ENCODE assay signal across 8 mouse cellular contexts in genomic region chrX:164763764-164764445, GRCm38 (mm10).
DNase-seq lines count a peak whose midpoint lies in the region; ATAC-seq lines count a peak whose summit lies in the region.

No protein-coding gene starts in this region.

- no peaks in the 10 kb centered on the region for H3K9me3 ChIP-seq in forebrain, embryonic 16.5 days (ENCODE audit: control insufficient read depth, low read length)

- no peaks in the 10 kb centered on the region for H3K36me3 ChIP-seq in forebrain, embryonic 16.5 days (ENCODE audit: control insufficient read depth, insufficient read depth)

- intact Hi-C loops in left cerebral cortex, postnatal 4 days (cut with DNase I): no loop called here

- no peaks in the 10 kb centered on the region for H3K4me1 ChIP-seq in forebrain, embryonic 16.5 days (replicated peaks; ENCODE audit: control insufficient read depth, insufficient read depth, low read length)

- 46% methylated on average over 2 of the region's 2 CpGs for WGBS in forebrain, embryonic 16.5 days

- no peak for ATAC-seq in cerebellum, adult (ENCODE audit: insufficient number of reproducible peaks, low FRiP score, low TSS enrichment)
- peak; percentile 95 for ATAC-seq in forebrain, embryonic 16.5 days

- H3K27ac ChIP-seq in forebrain, embryonic 16.5 days (ENCODE audit: low read length): no peak overlapping the region; the same call in 1 of the 2 replicates

- H3K4me2 ChIP-seq in forebrain, embryonic 16.5 days (ENCODE audit: low read length): no peak overlapping the region

- H3K9ac ChIP-seq in forebrain, embryonic 16.5 days (replicated peaks; ENCODE audit: low read depth, low read length): no peak overlapping the region

- H3K27me3 ChIP-seq in forebrain, embryonic 16.5 days (replicated peaks; ENCODE audit: control insufficient read depth, insufficient read depth, low read length): no peaks in the 10 kb centered on the region

- no peak overlapping the region for H3K4me3 ChIP-seq in forebrain, embryonic 16.5 days (replicated peaks; ENCODE audit: low read length)

- DNase-seq in cerebellum, postnatal 36 days: peak; percentile 4 to 7
- peak; percentile 81 for DNase-seq in left cerebral cortex, postnatal 4 days
- DNase-seq in left cerebral cortex, adult 8-10 months (ENCODE audit: low spot score in 2 of 2): no peak
- DNase-seq in kidney, postnatal 4 days: peak; percentile 50 to 63
- DNase-seq in adipocyte (ENCODE audit: low spot score): no peak
- DNase-seq in urinary bladder, postnatal 25 days (ENCODE audit: low spot score): no peak

Comparison
In these comparisons a context has a peak if more than half of its experiments do, and no peak if none do; other contexts are left out.
1. DNase-seq: peak in cerebellum, postnatal 36 days (2 of 2), left cerebral cortex, postnatal 4 days (single experiment) and kidney, postnatal 4 days (2 of 2); none in left cerebral cortex, adult 8-10 months (0 of 2), adipocyte (single experiment) and urinary bladder, postnatal 25 days (single experiment).